Mouse (Mus musculus): Measurements from ENCODE around the gene Slc25a30. TPM values are rescaled to one million over a fixed set of nuclear protein-coding genes. Genes with fewer than 3 reads are reported as not detected.
A peak's percentile ranks its signal among the peaks of the same experiment; 100 is the strongest.
"Not testable (repeated sequence)": the region's sequence is repeated elsewhere in the genome, so short reads cannot be mapped to it uniquely, and the experiment has no call there.

The Slc25a30 gene
- total RNA-seq, 1 experiment from 2014 or later, result 276 TPM

- DNase-seq, result no peak
Observed at GRCm38 (mm10) chr14:75793110-75793509, 6.3 kb upstream of the Slc25a30 start.

- DNase-seq, result no peak
Observed at GRCm38 (mm10) chr14:75791372-75791771, 4.5 kb upstream of the Slc25a30 start.

GRCm38 (mm10) chr14:75790411-75790996, 3.7 kb upstream of the Slc25a30 start:
- peak; percentile 20 for DNase-seq

GRCm38 (mm10) chr14:75789291-75789690, 2.5 kb upstream of the Slc25a30 start:
- peak; percentile 67 for DNase-seq

- no peak for DNase-seq
Observed at GRCm38 (mm10) chr14:75787794-75788175, 948 bp upstream of the Slc25a30 start.

- no peak for DNase-seq
Observed at GRCm38 (mm10) chr14:75786424-75786867, 391 bp downstream of the Slc25a30 start.

- no peak for DNase-seq
Observed at GRCm38 (mm10) chr14:75779913-75780312, 6.9 kb downstream of the Slc25a30 start.

GRCm38 (mm10) chr14:75776637-75777036, 10.2 kb downstream of the Slc25a30 start:
- DNase-seq, result no peak

- peak; percentile 39 for DNase-seq
Observed at GRCm38 (mm10) chr14:75773431-75773830, 13.4 kb downstream of the Slc25a30 start.

- not testable (repeated sequence) for DNase-seq
Observed at GRCm38 (mm10) chr14:75772407-75772806, 14.4 kb downstream of the Slc25a30 start.

GRCm38 (mm10) chr14:75771101-75771501, 15.7 kb downstream of the Slc25a30 start:
- no peak for DNase-seq

GRCm38 (mm10) chr14:75769334-75769733, 17.5 kb downstream of the Slc25a30 start:
- DNase-seq, result no peak

GRCm38 (mm10) chr14:75768275-75768608, 18.6 kb downstream of the Slc25a30 start:
- DNase-seq, result no peak

GRCm38 (mm10) chr14:75767492-75768274, 19.2 kb downstream of the Slc25a30 start:
- peak; percentile 64 for DNase-seq

GRCm38 (mm10) chr14:75761028-75761805, 25.6 kb downstream of the Slc25a30 start:
- DNase-seq, result no peak

GRCm38 (mm10) chr14:75758401-75758800, 28.4 kb downstream of the Slc25a30 start:
- DNase-seq, result no peak

GRCm38 (mm10) chr14:75757821-75758220, 29.0 kb downstream of the Slc25a30 start:
- DNase-seq, result no peak

- peak; percentile 44 for DNase-seq
Observed at GRCm38 (mm10) chr14:75756971-75757370, 29.9 kb downstream of the Slc25a30 start.

- DNase-seq, result peak; percentile 98
Observed at GRCm38 (mm10) chr14:75753991-75754817, 32.6 kb downstream of the Slc25a30 start, which contains the start of gene Cog3. Gene Cog3, minus strand, starts transcription at chr14:75754517.

- no peak for DNase-seq
Observed at GRCm38 (mm10) chr14:75753206-75753605, 33.6 kb downstream of the Slc25a30 start.

- DNase-seq, result no peak
Observed at GRCm38 (mm10) chr14:75751040-75751439, 35.8 kb downstream of the Slc25a30 start.

- DNase-seq, result no peak
Observed at GRCm38 (mm10) chr14:75749123-75749522, 37.7 kb downstream of the Slc25a30 start.
